Mouse (Mus musculus) limb, embryonic 15.5 days (tissue): Measurements from ENCODE around the gene Rpn1. TPM values are rescaled to one million over a fixed set of nuclear protein-coding genes. Genes with fewer than 3 reads are reported as not detected.
A peak's percentile ranks its signal among the peaks of the same experiment; 100 is the strongest.

Experiments used
- ATAC-seq: fragments of 200-750 bp; cut with Nextera tagmentation; 2 replicates; pipeline ENCODE4 v1.8.0; 2017; ENCODE audit warnings: low read depth, moderate TSS enrichment; ENCODE audit not compliant: insufficient number of reproducible peaks, low FRiP score, low TSS enrichment
- H3K27ac ChIP-seq: fragments of 300-500 bp; sonication (generic); 2 replicates; pipeline ENCODE4 v1.5.1; 2015; ENCODE audit warnings: moderate library complexity, mild to moderate bottlenecking, inconsistent platforms
- H3K27me3 ChIP-seq: fragments of 300-500 bp; sonication (generic); 2 replicates; pipeline ENCODE4 v1.6.1; 2015; ENCODE audit warnings: inconsistent platforms
- H3K36me3 ChIP-seq: fragments of 300-500 bp; sonication (generic); 2 replicates; pipeline ENCODE4 v1.6.1; 2015; ENCODE audit warnings: inconsistent platforms
- H3K4me1 ChIP-seq: fragments of 300-500 bp; sonication (generic); 2 replicates; pipeline ENCODE4 v1.6.1; 2015; ENCODE audit warnings: inconsistent platforms
- H3K4me2 ChIP-seq: fragments of 300-500 bp; sonication (generic); 2 replicates; pipeline ENCODE4 v1.6.1; 2015; ENCODE audit warnings: mild to moderate bottlenecking, inconsistent platforms
- H3K4me3 ChIP-seq: fragments of 300-500 bp; sonication (generic); 2 replicates; pipeline ENCODE4 v1.5.1; 2015; ENCODE audit warnings: mild to moderate bottlenecking, inconsistent platforms
- H3K9ac ChIP-seq: fragments of 300-500 bp; sonication (generic); 2 replicates; pipeline ENCODE4 v1.6.1; 2015; ENCODE audit warnings: inconsistent platforms
- H3K9me3 ChIP-seq: fragments of 300-500 bp; sonication (generic); 2 replicates; pipeline ENCODE4 v1.6.1; 2016; ENCODE audit warnings: inconsistent platforms
- WGBS: fragments of 180-500 bp; shearing (Covaris S2); methylation state at CpG from one replicate; pipeline ENCODE4 v1.1.7; 2015; 5-methylcytosine and 5-hydroxymethylcytosine counted together
- polyA plus RNA-seq: library from polyadenylated mRNA; unstranded; fragments of >200 nt; fragmentation: Nextera tagmentation; extraction: Ambion mirVana; gene quantifications from 2 replicates; pipeline ENCODE4 v1.2.1, GENCODE M21; 2015

The Rpn1 gene
- 424 and 437 TPM in 2 replicates for polyA plus RNA-seq

- Histone ChIP-seq H3K4me2 (peak within 1 kb of the TSS; percentile 84), H3K9me3 (no peaks in the 10 kb centered on the region), H3K4me3 (peak within 1 kb of the TSS; percentile 92), H3K36me3 (0 out of 2 replicates have a peak, but pooled peaks cover 5% of the 10 kb centered on the region), H3K27me3 (0 out of 2 replicates have a peak, but pooled peaks cover 4% of the 10 kb centered on the region), H3K27ac (peak within 1 kb of the TSS; percentile 75), H3K9ac (peak within 1 kb of the TSS; percentile 91), H3K4me1 (peaks cover 17% of the 10 kb centered on the region)
- ATAC-seq, result peak; percentile 89
- under 1% methylated on average over 71 of the region's 71 CpGs for WGBS
Measured at GRCm38 (mm10) chr6:88084278-88085151, at the start of gene Rpn1. Rpn1 (plus strand) TSS chr6:88084482.

- Histone ChIP-seq H3K36me3 (peaks cover 23% of the 10 kb centered on the region; the same call in 1 of the 2 replicates), H3K4me3 (no peak overlapping the region)
- WGBS, result 90% methylated on average over 4 of the region's 4 CpGs
Measured at GRCm38 (mm10) chr6:88037471-88038045, 46.7 kb upstream of the Rpn1 start.

GRCm38 (mm10) chr6:88039426-88039825 lies 44.9 kb upstream of the Rpn1 start:
- Histone ChIP-seq H3K4me1 (peaks cover 23% of the 10 kb centered on the region), H3K4me3 (no peak overlapping the region), H3K27me3 (no peaks in the 10 kb centered on the region), H3K9ac (no peak overlapping the region), H3K4me2 (no peak overlapping the region), H3K27ac (no peak overlapping the region), H3K36me3 (peaks cover 23% of the 10 kb centered on the region; the same call in 1 of the 2 replicates), H3K9me3 (no peaks in the 10 kb centered on the region)
- ATAC-seq, result no peak
- WGBS, result 93% methylated on average over 4 of the region's 4 CpGs

More at GRCm38 (mm10) chr6:88037471-88038045, 46.7 kb upstream of the Rpn1 start:
- no peak for ATAC-seq
- no peaks in the 10 kb centered on the region for H3K27me3 ChIP-seq
- H3K4me1 ChIP-seq, result peaks cover 5% of the 10 kb centered on the region
- no peak overlapping the region for H3K9ac ChIP-seq
- H3K9me3 ChIP-seq, result no peaks in the 10 kb centered on the region
- no peak overlapping the region for H3K4me2 ChIP-seq
- H3K27ac ChIP-seq, result no peak overlapping the region

GRCm38 (mm10) chr6:88041221-88041620 lies 43.1 kb upstream of the Rpn1 start:
- Histone ChIP-seq H3K4me2 (no peak overlapping the region), H3K9me3 (no peaks in the 10 kb centered on the region), H3K27me3 (no peaks in the 10 kb centered on the region), H3K9ac (no peak overlapping the region), H3K36me3 (peaks cover 18% of the 10 kb centered on the region; the same call in 1 of the 2 replicates), H3K27ac (no peak overlapping the region), H3K4me1 (peaks cover 24% of the 10 kb centered on the region), H3K4me3 (no peak overlapping the region)
- 72% methylated on average over 4 of the region's 4 CpGs for WGBS
- no peak for ATAC-seq

GRCm38 (mm10) chr6:88042336-88042735 lies 41.9 kb upstream of the Rpn1 start:
- H3K27me3 ChIP-seq, result no peaks in the 10 kb centered on the region
- peaks cover 24% of the 10 kb centered on the region for H3K4me1 ChIP-seq
- H3K36me3 ChIP-seq, result peaks cover 12% of the 10 kb centered on the region; the same call in 1 of the 2 replicates
- WGBS, result 90% methylated on average over 3 of the region's 3 CpGs
- H3K27ac ChIP-seq, result no peak overlapping the region
- no peak overlapping the region for H3K4me3 ChIP-seq
- H3K9ac ChIP-seq, result no peak overlapping the region
- H3K9me3 ChIP-seq, result no peaks in the 10 kb centered on the region
- ATAC-seq, result no peak
- no peak overlapping the region for H3K4me2 ChIP-seq

- Histone ChIP-seq H3K27ac (0 out of 2 replicates have a peak overlapping the region, but pooled peaks have one; percentile 86), H3K27me3 (no peaks in the 10 kb centered on the region), H3K9ac (peak overlapping the region; percentile 96), H3K36me3 (peaks cover 5% of the 10 kb centered on the region; the same call in 1 of the 2 replicates), H3K9me3 (no peaks in the 10 kb centered on the region), H3K4me1 (peaks cover 24% of the 10 kb centered on the region), H3K4me2 (peak overlapping the region; percentile 73), H3K4me3 (peak overlapping the region; percentile 98)
- ATAC-seq, result no peak
- WGBS, result 1% methylated on average over 3 of the region's 3 CpGs
Measured at GRCm38 (mm10) chr6:88044234-88044576, 40.1 kb upstream of the Rpn1 start.

GRCm38 (mm10) chr6:88044577-88045405 lies 39.5 kb upstream of the Rpn1 start, which contains the start of gene Rab7:
Rab7 (minus strand) TSS chr6:88045270.
- peak; percentile 99 for ATAC-seq

GRCm38 (mm10) chr6:88045406-88045766 lies 38.9 kb upstream of the Rpn1 start:
- H3K27ac ChIP-seq, result no peak overlapping the region

More at GRCm38 (mm10) chr6:88044577-88045405, 39.5 kb upstream of the Rpn1 start, which contains the start of gene Rab7:
- no peaks in the 10 kb centered on the region for H3K9me3 ChIP-seq
- H3K27me3 ChIP-seq, result no peaks in the 10 kb centered on the region
- peak within 1 kb of the TSS; percentile 98 for H3K4me3 ChIP-seq
- peaks cover 24% of the 10 kb centered on the region for H3K4me1 ChIP-seq
- H3K4me2 ChIP-seq, result peak within 1 kb of the TSS; percentile 73
- peak within 1 kb of the TSS; percentile 86 for H3K27ac ChIP-seq
- no peaks in the 10 kb centered on the region for H3K36me3 ChIP-seq
- H3K9ac ChIP-seq, result peak within 1 kb of the TSS; percentile 96
- under 1% methylated on average over 57 of the region's 82 CpGs for WGBS

GRCm38 (mm10) chr6:88047853-88048252 lies 36.4 kb upstream of the Rpn1 start:
- ATAC-seq, result no peak
- Histone ChIP-seq H3K9ac (no peak overlapping the region), H3K27ac (no peak overlapping the region), H3K4me3 (no peak overlapping the region), H3K36me3 (no peaks in the 10 kb centered on the region), H3K4me2 (no peak overlapping the region), H3K4me1 (peaks cover 16% of the 10 kb centered on the region), H3K27me3 (no peaks in the 10 kb centered on the region; the same call in 1 of the 2 replicates), H3K9me3 (no peaks in the 10 kb centered on the region)
- WGBS, result 77% methylated on average over 5 of the region's 5 CpGs

More at GRCm38 (mm10) chr6:88045406-88045766, 38.9 kb upstream of the Rpn1 start:
- Histone ChIP-seq H3K4me2 (peak overlapping the region; percentile 34), H3K4me1 (peaks cover 24% of the 10 kb centered on the region), H3K36me3 (no peaks in the 10 kb centered on the region), H3K4me3 (peak overlapping the region; percentile 98), H3K9me3 (no peaks in the 10 kb centered on the region), H3K27me3 (no peaks in the 10 kb centered on the region), H3K9ac (no peak overlapping the region)
- no peak for ATAC-seq
- WGBS, result 32% methylated on average over 3 of the region's 3 CpGs

- Histone ChIP-seq H3K4me3 (no peak overlapping the region), H3K4me1 (peaks cover 5% of the 10 kb centered on the region), H3K9me3 (no peaks in the 10 kb centered on the region), H3K4me2 (no peak overlapping the region), H3K27me3 (no peaks in the 10 kb centered on the region; the same call in 1 of the 2 replicates), H3K27ac (no peak overlapping the region), H3K36me3 (no peaks in the 10 kb centered on the region), H3K9ac (no peak overlapping the region)
- ATAC-seq, result no peak
- WGBS, result 82% methylated on average over 6 of the region's 6 CpGs
Measured at GRCm38 (mm10) chr6:88049008-88049407, 35.3 kb upstream of the Rpn1 start.

- H3K4me1 ChIP-seq, result no peaks in the 10 kb centered on the region
- 86% methylated on average over 5 of the region's 5 CpGs for WGBS
- H3K4me2 ChIP-seq, result no peak overlapping the region
- H3K27me3 ChIP-seq, result no peaks in the 10 kb centered on the region; the same call in 1 of the 2 replicates
- H3K9me3 ChIP-seq, result no peaks in the 10 kb centered on the region
- ATAC-seq, result no peak
- no peaks in the 10 kb centered on the region for H3K36me3 ChIP-seq
- H3K27ac ChIP-seq, result no peak overlapping the region
- H3K9ac ChIP-seq, result no peak overlapping the region
- H3K4me3 ChIP-seq, result no peak overlapping the region
Measured at GRCm38 (mm10) chr6:88051206-88051605, 33.1 kb upstream of the Rpn1 start.
